Mouse (Mus musculus): ENCODE measurements at regions not wholly inside any gene's neighbourhood (a gene's known extent, or its start where the extent isn't known, plus 50 kb on each side); places are given as distances from the start of the nearest gene placed in this dataset.

- no peaks in the 10 kb centered on the region for H3K9me3 ChIP-seq (ENCODE audit: control insufficient read depth, low read length)
- no peak overlapping the region for H3K9ac ChIP-seq (ENCODE audit: low read depth, low read length)
- H3K4me2 ChIP-seq (ENCODE audit: low read length) = no peak overlapping the region
- no peaks in the 10 kb centered on the region for H3K4me1 ChIP-seq (ENCODE audit: control insufficient read depth, insufficient read depth, low read depth, low read length)
- H3K27me3 ChIP-seq (replicated peaks; ENCODE audit: control insufficient read depth, insufficient read depth, low read length) = no peaks in the 10 kb centered on the region
- H3K36me3 ChIP-seq (ENCODE audit: control insufficient read depth, insufficient read depth, low read length) = no peaks in the 10 kb centered on the region
- no peak overlapping the region for H3K27ac ChIP-seq (ENCODE audit: low read depth, low read length)
- no peak for ATAC-seq
- no peak overlapping the region for H3K4me3 ChIP-seq (ENCODE audit: low read length)
- 67% methylated on average over 2 of the region's 2 CpGs for WGBS
Measured at GRCm38 (mm10) chr1:98268853-98269252, 152.1 kb upstream of the Slco6d1 start.

- no peak overlapping the region for H3K4me2 ChIP-seq (ENCODE audit: low read length)
- no peak overlapping the region for H3K9ac ChIP-seq (ENCODE audit: low read depth, low read length)
- H3K9me3 ChIP-seq (ENCODE audit: control insufficient read depth, low read length) = no peaks in the 10 kb centered on the region
- H3K4me1 ChIP-seq (ENCODE audit: control insufficient read depth, insufficient read depth, low read depth, low read length) = no peaks in the 10 kb centered on the region
- WGBS = 74% methylated on average over 1 of the region's 1 CpGs
- H3K27ac ChIP-seq (ENCODE audit: low read depth, low read length) = no peak overlapping the region
- no peaks in the 10 kb centered on the region for H3K36me3 ChIP-seq (ENCODE audit: control insufficient read depth, insufficient read depth, low read length)
- H3K27me3 ChIP-seq (replicated peaks; ENCODE audit: control insufficient read depth, insufficient read depth, low read length) = no peaks in the 10 kb centered on the region
- no peak for ATAC-seq
- H3K4me3 ChIP-seq (ENCODE audit: low read length) = no peak overlapping the region
Measured at GRCm38 (mm10) chr1:98270212-98270611, 150.7 kb upstream of the Slco6d1 start.

- ATAC-seq = no peak
- Histone ChIP-seq H3K9ac (ENCODE audit: low read depth, low read length) (no peak overlapping the region), H3K9me3 (ENCODE audit: control insufficient read depth, low read length) (no peaks in the 10 kb centered on the region), H3K4me2 (ENCODE audit: low read length) (no peak overlapping the region), H3K4me1 (ENCODE audit: control insufficient read depth, insufficient read depth, low read depth, low read length) (no peaks in the 10 kb centered on the region), H3K36me3 (ENCODE audit: control insufficient read depth, insufficient read depth, low read length) (no peaks in the 10 kb centered on the region), H3K4me3 (ENCODE audit: low read length) (no peak overlapping the region), H3K27ac (ENCODE audit: low read depth, low read length) (no peak overlapping the region), H3K27me3 (replicated peaks; ENCODE audit: control insufficient read depth, insufficient read depth, low read length) (no peaks in the 10 kb centered on the region)
- 84% methylated on average over 6 of the region's 6 CpGs for WGBS
Measured at GRCm38 (mm10) chr1:98273966-98274616, 146.8 kb upstream of the Slco6d1 start.

GRCm38 (mm10) chr1:98275524-98275923 lies 145.4 kb upstream of the Slco6d1 start:
- Histone ChIP-seq H3K27ac (ENCODE audit: low read depth, low read length) (no peak overlapping the region), H3K4me1 (ENCODE audit: control insufficient read depth, insufficient read depth, low read depth, low read length) (no peaks in the 10 kb centered on the region), H3K9ac (ENCODE audit: low read depth, low read length) (no peak overlapping the region), H3K4me2 (ENCODE audit: low read length) (no peak overlapping the region), H3K4me3 (ENCODE audit: low read length) (no peak overlapping the region), H3K27me3 (replicated peaks; ENCODE audit: control insufficient read depth, insufficient read depth, low read length) (no peaks in the 10 kb centered on the region), H3K9me3 (ENCODE audit: control insufficient read depth, low read length) (no peaks in the 10 kb centered on the region), H3K36me3 (ENCODE audit: control insufficient read depth, insufficient read depth, low read length) (no peaks in the 10 kb centered on the region)
- no peak for ATAC-seq
- 90% methylated on average over 1 of the region's 1 CpGs for WGBS

- peaks cover 4% of the 10 kb centered on the region for H3K4me1 ChIP-seq (ENCODE audit: control insufficient read depth, insufficient read depth, low read depth, low read length)
- no peaks in the 10 kb centered on the region for H3K36me3 ChIP-seq (ENCODE audit: control insufficient read depth, insufficient read depth, low read length)
- H3K4me2 ChIP-seq (ENCODE audit: low read length) = no peak overlapping the region
- H3K27ac ChIP-seq (ENCODE audit: low read depth, low read length) = no peak overlapping the region
- no peaks in the 10 kb centered on the region for H3K27me3 ChIP-seq (replicated peaks; ENCODE audit: control insufficient read depth, insufficient read depth, low read length)
- no peak overlapping the region for H3K4me3 ChIP-seq (ENCODE audit: low read length)
- no peak for ATAC-seq
- no peaks in the 10 kb centered on the region for H3K9me3 ChIP-seq (ENCODE audit: control insufficient read depth, low read length)
- WGBS = 80% methylated on average over 2 of the region's 2 CpGs
- H3K9ac ChIP-seq (ENCODE audit: low read depth, low read length) = no peak overlapping the region
Measured at GRCm38 (mm10) chr1:98279446-98280048, 141.4 kb upstream of the Slco6d1 start.

GRCm38 (mm10) chr1:98280263-98281052 lies 140.5 kb upstream of the Slco6d1 start:
- Histone ChIP-seq H3K9ac (ENCODE audit: low read depth, low read length) (no peak overlapping the region), H3K4me1 (ENCODE audit: control insufficient read depth, insufficient read depth, low read depth, low read length) (peaks cover 4% of the 10 kb centered on the region), H3K4me2 (ENCODE audit: low read length) (no peak overlapping the region), H3K36me3 (ENCODE audit: control insufficient read depth, insufficient read depth, low read length) (no peaks in the 10 kb centered on the region), H3K4me3 (ENCODE audit: low read length) (no peak overlapping the region), H3K27me3 (replicated peaks; ENCODE audit: control insufficient read depth, insufficient read depth, low read length) (no peaks in the 10 kb centered on the region), H3K9me3 (ENCODE audit: control insufficient read depth, low read length) (no peaks in the 10 kb centered on the region), H3K27ac (ENCODE audit: low read depth, low read length) (peak overlapping the region; percentile 46; the same call in 1 of the 2 replicates)
- peak; percentile 40 for ATAC-seq
- 60% methylated on average over 9 of the region's 9 CpGs for WGBS

GRCm38 (mm10) chr1:98281053-98281770 lies 139.7 kb upstream of the Slco6d1 start:
- no peaks in the 10 kb centered on the region for H3K9me3 ChIP-seq (ENCODE audit: control insufficient read depth, low read length)
- H3K9ac ChIP-seq (ENCODE audit: low read depth, low read length) = no peak overlapping the region
- H3K27ac ChIP-seq (ENCODE audit: low read depth, low read length) = peak overlapping the region; percentile 46; the same call in 1 of the 2 replicates
- 53% methylated on average over 2 of the region's 2 CpGs for WGBS
- no peaks in the 10 kb centered on the region for H3K27me3 ChIP-seq (replicated peaks; ENCODE audit: control insufficient read depth, insufficient read depth, low read length)
- ATAC-seq = peak; percentile 85
- no peak overlapping the region for H3K4me3 ChIP-seq (ENCODE audit: low read length)
- H3K4me1 ChIP-seq (ENCODE audit: control insufficient read depth, insufficient read depth, low read depth, low read length) = peaks cover 4% of the 10 kb centered on the region
- H3K36me3 ChIP-seq (ENCODE audit: control insufficient read depth, insufficient read depth, low read length) = no peaks in the 10 kb centered on the region
- no peak overlapping the region for H3K4me2 ChIP-seq (ENCODE audit: low read length)

GRCm38 (mm10) chr1:98281771-98282149 lies 139.2 kb upstream of the Slco6d1 start:
- Histone ChIP-seq H3K27me3 (replicated peaks; ENCODE audit: control insufficient read depth, insufficient read depth, low read length) (no peaks in the 10 kb centered on the region), H3K4me2 (ENCODE audit: low read length) (no peak overlapping the region), H3K9me3 (ENCODE audit: control insufficient read depth, low read length) (no peaks in the 10 kb centered on the region), H3K27ac (ENCODE audit: low read depth, low read length) (0 out of 2 replicates have a peak overlapping the region, but pooled peaks have one; percentile 23), H3K4me3 (ENCODE audit: low read length) (no peak overlapping the region), H3K9ac (ENCODE audit: low read depth, low read length) (no peak overlapping the region), H3K36me3 (ENCODE audit: control insufficient read depth, insufficient read depth, low read length) (no peaks in the 10 kb centered on the region), H3K4me1 (ENCODE audit: control insufficient read depth, insufficient read depth, low read depth, low read length) (peaks cover 4% of the 10 kb centered on the region)
- ATAC-seq = no peak
- 56% methylated on average over 2 of the region's 2 CpGs for WGBS

GRCm38 (mm10) chr1:98303166-98303565 lies 117.8 kb upstream of the Slco6d1 start:
- Histone ChIP-seq H3K4me2 (ENCODE audit: low read length) (no peak overlapping the region), H3K27me3 (replicated peaks; ENCODE audit: control insufficient read depth, insufficient read depth, low read length) (no peaks in the 10 kb centered on the region), H3K9me3 (ENCODE audit: control insufficient read depth, low read length) (no peaks in the 10 kb centered on the region), H3K36me3 (ENCODE audit: control insufficient read depth, insufficient read depth, low read length) (no peaks in the 10 kb centered on the region), H3K4me1 (ENCODE audit: control insufficient read depth, insufficient read depth, low read depth, low read length) (no peaks in the 10 kb centered on the region), H3K27ac (ENCODE audit: low read depth, low read length) (no peak overlapping the region), H3K9ac (ENCODE audit: low read depth, low read length) (no peak overlapping the region), H3K4me3 (ENCODE audit: low read length) (no peak overlapping the region)
- ATAC-seq = no peak
- WGBS = 79% methylated on average over 2 of the region's 2 CpGs
